Mouse (Mus musculus): ENCODE data around the gene Sash3. TPM values are rescaled to one million over a fixed set of nuclear protein-coding genes. Genes with fewer than 3 reads are reported as not detected.
"Not testable (repeated sequence)": the region's sequence is repeated elsewhere in the genome, so short reads cannot be mapped to it uniquely, and the experiment has no call there.

Gene Sash3
- polyA plus RNA-seq, 1 experiment = not detected

DNA sequence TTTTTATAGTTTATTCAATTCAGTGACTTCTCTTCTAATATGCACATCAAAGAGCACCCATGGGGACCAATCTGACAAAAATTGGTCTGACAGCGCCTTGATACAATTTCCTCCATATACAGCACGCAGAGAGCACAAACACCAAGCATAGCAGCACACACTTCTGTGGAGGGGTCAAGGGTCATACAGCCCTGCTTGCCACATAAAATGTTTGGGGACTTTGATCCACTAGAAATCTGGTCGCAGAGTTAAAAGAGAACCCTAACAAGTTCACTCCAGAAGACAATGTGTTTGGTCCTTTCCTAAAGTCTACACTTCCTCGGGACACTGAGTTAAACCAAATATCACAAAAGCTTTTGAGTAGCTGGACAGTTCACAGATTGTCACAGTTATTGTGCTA is 56.8 kb downstream of the Sash3 start:
- H3K27ac ChIP-seq (ENCODE audit: insufficient read depth, low read length) = no peak overlapping the region
- H3K9ac ChIP-seq (ENCODE audit: low read depth, poor library complexity, severe bottlenecking) = no peak overlapping the region
- no peak overlapping the region for H3K4me3 ChIP-seq (ENCODE audit: low read depth, low read length)

DNA sequence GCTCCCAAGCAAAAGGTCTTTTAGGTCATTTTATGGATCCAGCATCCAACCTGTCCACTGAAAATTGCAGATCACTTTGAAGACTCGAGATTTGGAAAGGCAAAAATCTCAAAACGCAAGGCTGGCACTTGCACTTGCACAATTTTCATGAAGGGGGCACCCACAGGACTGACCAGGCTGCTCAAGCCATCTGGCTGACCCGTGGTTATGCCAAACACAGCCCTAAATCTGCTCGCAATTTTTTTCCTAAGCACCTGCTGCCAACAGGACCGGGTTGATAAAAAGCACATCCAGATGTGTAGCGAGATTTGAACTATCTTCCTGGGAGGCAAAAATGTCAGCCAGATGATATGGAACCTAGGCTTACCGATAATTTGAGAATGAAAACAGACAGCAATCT is 57.5 kb downstream of the Sash3 start:
- no peak overlapping the region for H3K4me3 ChIP-seq (ENCODE audit: low read depth, low read length)
- no peaks in the 10 kb centered on the region for H3K27me3 ChIP-seq (ENCODE audit: control insufficient read depth, insufficient read depth, low read length, poor library complexity, severe bottlenecking)
- no peaks in the 10 kb centered on the region for H3K36me3 ChIP-seq (ENCODE audit: control insufficient read depth, insufficient read depth, low read length, poor library complexity, severe bottlenecking)
- H3K9me3 ChIP-seq (replicated peaks; ENCODE audit: control insufficient read depth, insufficient read depth, low read length, poor library complexity, severe bottlenecking) = no peaks in the 10 kb centered on the region
- TF ChIP-seq POLR2A (IDR thresholded peaks at IDR 0.05; ENCODE audit: insufficient read depth, low read length) (no peak), CTCF (IDR thresholded peaks at IDR 0.05; ENCODE audit: low read depth, low read length) (no peak), EP300 (IDR thresholded peaks at IDR 0.05; ENCODE audit: insufficient read depth, low read depth, low read length) (no peak)
- no peak overlapping the region for H3K9ac ChIP-seq (ENCODE audit: low read depth, poor library complexity, severe bottlenecking)
- H3K4me1 ChIP-seq (ENCODE audit: control insufficient read depth, insufficient read depth, low read length) = no peaks in the 10 kb centered on the region
- H3K27ac ChIP-seq (ENCODE audit: insufficient read depth, low read length) = no peak overlapping the region

More for the DNA sequence above, 56.8 kb downstream of the Sash3 start:
- TF ChIP-seq EP300 (IDR thresholded peaks at IDR 0.05; ENCODE audit: insufficient read depth, low read depth, low read length) = no peak
- no peak for TF ChIP-seq CTCF (IDR thresholded peaks at IDR 0.05; ENCODE audit: low read depth, low read length)
- no peak for TF ChIP-seq POLR2A (IDR thresholded peaks at IDR 0.05; ENCODE audit: insufficient read depth, low read length)
- no peaks in the 10 kb centered on the region for H3K36me3 ChIP-seq (ENCODE audit: control insufficient read depth, insufficient read depth, low read length, poor library complexity, severe bottlenecking)
- no peaks in the 10 kb centered on the region for H3K27me3 ChIP-seq (ENCODE audit: control insufficient read depth, insufficient read depth, low read length, poor library complexity, severe bottlenecking)
- H3K4me1 ChIP-seq (ENCODE audit: control insufficient read depth, insufficient read depth, low read length) = no peaks in the 10 kb centered on the region
- no peaks in the 10 kb centered on the region for H3K9me3 ChIP-seq (replicated peaks; ENCODE audit: control insufficient read depth, insufficient read depth, low read length, poor library complexity, severe bottlenecking)

DNA sequence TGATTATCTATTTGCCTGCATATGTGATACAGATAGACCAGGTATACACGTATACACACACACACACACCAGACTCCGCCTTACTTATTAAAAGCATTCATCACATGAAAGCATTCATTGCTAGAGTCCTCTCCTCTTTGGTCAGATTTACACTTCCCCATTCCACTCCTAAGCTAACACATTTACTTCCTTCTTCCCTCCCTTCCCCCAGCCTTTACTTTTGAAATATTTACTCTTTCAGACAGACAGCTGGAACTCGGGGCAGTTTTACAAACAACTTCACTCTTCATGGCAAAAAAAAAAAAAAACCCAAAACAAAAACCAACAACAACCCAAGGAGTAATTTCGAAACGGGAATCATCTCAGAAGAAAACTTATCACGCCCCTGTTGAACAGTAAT is 58.2 kb downstream of the Sash3 start:
- Histone ChIP-seq H3K4me1 (ENCODE audit: control insufficient read depth, insufficient read depth, low read length) (no peaks in the 10 kb centered on the region), H3K9ac (ENCODE audit: low read depth, poor library complexity, severe bottlenecking) (no peak overlapping the region), H3K36me3 (ENCODE audit: control insufficient read depth, insufficient read depth, low read length, poor library complexity, severe bottlenecking) (no peaks in the 10 kb centered on the region), H3K9me3 (replicated peaks; ENCODE audit: control insufficient read depth, insufficient read depth, low read length, poor library complexity, severe bottlenecking) (no peaks in the 10 kb centered on the region), H3K27me3 (ENCODE audit: control insufficient read depth, insufficient read depth, low read length, poor library complexity, severe bottlenecking) (no peaks in the 10 kb centered on the region), H3K27ac (ENCODE audit: insufficient read depth, low read length) (no peak overlapping the region), H3K4me3 (ENCODE audit: low read depth, low read length) (no peak overlapping the region)
- no peak for TF ChIP-seq CTCF (IDR thresholded peaks at IDR 0.05; ENCODE audit: low read depth, low read length)
- TF ChIP-seq EP300 (IDR thresholded peaks at IDR 0.05; ENCODE audit: insufficient read depth, low read depth, low read length) = no peak
- no peak for TF ChIP-seq POLR2A (IDR thresholded peaks at IDR 0.05; ENCODE audit: insufficient read depth, low read length)

DNA sequence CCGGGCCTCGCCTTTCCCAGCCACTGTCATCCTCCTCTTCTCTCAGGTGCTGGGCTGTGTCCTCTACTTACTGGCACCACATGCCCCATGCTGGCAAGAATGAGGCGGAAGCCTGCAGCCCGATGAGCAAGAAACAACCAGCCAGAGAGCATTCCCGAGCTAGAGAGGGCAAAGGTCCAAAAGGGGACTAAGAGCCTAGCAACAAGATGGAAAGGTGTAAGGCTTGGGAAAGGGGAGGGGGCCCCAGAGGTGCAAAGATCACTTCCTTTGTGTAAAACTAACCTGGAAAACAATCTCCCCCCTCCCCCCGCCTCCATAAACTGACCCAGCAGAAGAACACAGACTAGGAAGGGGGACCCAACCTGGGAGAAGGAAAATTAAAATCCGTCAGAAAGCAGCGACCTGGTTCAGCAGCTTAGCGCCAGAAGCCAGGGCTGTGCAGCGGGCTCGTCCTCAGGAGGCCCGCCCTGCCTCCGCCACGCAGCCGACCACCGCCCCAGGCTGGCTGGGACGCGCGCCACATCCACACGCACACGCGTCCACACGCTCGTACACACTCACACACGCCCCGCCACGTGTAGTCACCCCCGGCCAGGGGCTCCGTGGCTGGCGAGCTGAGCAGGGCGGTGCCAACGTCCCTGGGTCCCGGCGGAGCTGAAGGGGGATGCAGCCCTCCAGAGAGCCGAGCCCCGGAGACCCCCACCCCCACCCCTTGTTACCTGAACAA is 61.7 kb downstream of the Sash3 start:
- Histone ChIP-seq H3K27me3 (ENCODE audit: control insufficient read depth, insufficient read depth, low read length, poor library complexity, severe bottlenecking) (no peaks in the 10 kb centered on the region), H3K9me3 (replicated peaks; ENCODE audit: control insufficient read depth, insufficient read depth, low read length, poor library complexity, severe bottlenecking) (no peaks in the 10 kb centered on the region), H3K9ac (ENCODE audit: low read depth, poor library complexity, severe bottlenecking) (peak overlapping the region; percentile 32; the same call in 1 of the 2 replicates), H3K4me3 (ENCODE audit: low read depth, low read length) (peak overlapping the region; percentile 69), H3K4me1 (ENCODE audit: control insufficient read depth, insufficient read depth, low read length) (no peaks in the 10 kb centered on the region), H3K36me3 (ENCODE audit: control insufficient read depth, insufficient read depth, low read length, poor library complexity, severe bottlenecking) (no peaks in the 10 kb centered on the region), H3K27ac (ENCODE audit: insufficient read depth, low read length) (no peak overlapping the region)
- no peak for TF ChIP-seq CTCF (IDR thresholded peaks at IDR 0.05; ENCODE audit: low read depth, low read length)
- TF ChIP-seq EP300 (IDR thresholded peaks at IDR 0.05; ENCODE audit: insufficient read depth, low read depth, low read length) = no peak
- TF ChIP-seq POLR2A (IDR thresholded peaks at IDR 0.05; ENCODE audit: insufficient read depth, low read length) = no peak

DNA sequence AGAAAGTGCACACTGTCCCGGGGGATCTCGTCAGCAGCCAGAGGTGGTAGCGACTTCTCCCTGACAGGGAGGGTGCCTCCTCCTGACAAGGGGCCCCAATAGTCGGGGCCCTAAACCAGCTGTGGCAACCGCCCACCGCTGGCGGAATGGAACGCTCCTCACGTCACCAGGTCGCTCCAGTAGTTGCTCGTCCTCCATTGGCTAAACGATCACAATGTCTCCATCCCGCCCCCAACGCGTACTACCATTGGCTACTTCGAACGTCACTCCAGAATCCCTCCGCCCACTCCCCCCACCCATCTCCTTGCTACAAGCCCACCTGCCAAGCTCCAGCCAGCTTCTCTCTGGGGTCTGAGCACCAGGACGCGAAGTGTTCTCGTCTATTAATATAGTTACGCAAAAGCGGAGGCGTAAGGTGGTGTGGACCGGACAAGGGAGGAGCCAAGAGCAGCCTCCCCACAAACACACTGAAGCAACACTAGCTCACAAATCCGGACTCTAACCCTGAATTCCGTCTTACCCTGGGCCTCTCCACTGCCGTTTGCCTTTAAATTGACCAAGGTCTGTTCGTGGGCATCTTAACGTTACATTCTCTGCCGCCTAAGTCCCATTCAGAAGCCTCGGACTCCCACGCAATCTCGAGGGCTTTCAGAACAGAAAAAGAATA is 62.4 kb downstream of the Sash3 start, which contains the start of gene Zdhhc9:
Zdhhc9 (minus strand) TSS at position 360 of the 667 bp plus-strand sequence.
- Histone ChIP-seq H3K36me3 (ENCODE audit: control insufficient read depth, insufficient read depth, low read length, poor library complexity, severe bottlenecking) (no peaks in the 10 kb centered on the region), H3K9ac (ENCODE audit: low read depth, poor library complexity, severe bottlenecking) (peak within 1 kb of the TSS; percentile 32; the same call in 1 of the 2 replicates), H3K4me1 (ENCODE audit: control insufficient read depth, insufficient read depth, low read length) (no peaks in the 10 kb centered on the region), H3K27me3 (ENCODE audit: control insufficient read depth, insufficient read depth, low read length, poor library complexity, severe bottlenecking) (no peaks in the 10 kb centered on the region), H3K9me3 (replicated peaks; ENCODE audit: control insufficient read depth, insufficient read depth, low read length, poor library complexity, severe bottlenecking) (no peaks in the 10 kb centered on the region), H3K4me3 (ENCODE audit: low read depth, low read length) (peak within 1 kb of the TSS; percentile 90), H3K27ac (ENCODE audit: insufficient read depth, low read length) (no peak within 1 kb of the TSS)
- TF ChIP-seq CTCF (IDR thresholded peaks at IDR 0.05; ENCODE audit: low read depth, low read length) (no peak), EP300 (IDR thresholded peaks at IDR 0.05; ENCODE audit: insufficient read depth, low read depth, low read length) (no peak), POLR2A (IDR thresholded peaks at IDR 0.05; ENCODE audit: insufficient read depth, low read length) (peak; percentile 16)

DNA sequence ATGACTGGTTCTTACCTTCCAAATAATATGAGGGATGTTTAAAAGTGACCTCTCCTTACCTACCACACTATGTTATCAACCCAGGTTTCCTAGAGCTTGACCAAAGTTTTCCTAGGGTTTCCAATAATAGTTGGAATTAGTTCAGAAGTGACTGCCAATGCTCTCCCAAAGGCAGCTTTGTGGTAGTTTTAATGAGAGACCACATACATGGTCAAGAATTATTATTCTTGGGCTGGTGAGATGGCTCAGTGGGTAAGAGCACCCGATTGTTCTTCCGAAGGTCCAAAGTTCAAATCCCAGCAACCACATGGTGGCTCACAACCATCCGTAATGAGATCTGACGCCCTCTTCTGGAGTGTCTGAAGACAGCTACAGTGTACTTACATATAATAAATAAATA is 63.5 kb downstream of the Sash3 start:
- not testable (repeated sequence) for H3K9me3 ChIP-seq (replicated peaks; ENCODE audit: control insufficient read depth, insufficient read depth, low read length, poor library complexity, severe bottlenecking); H3K36me3 ChIP-seq (ENCODE audit: control insufficient read depth, insufficient read depth, low read length, poor library complexity, severe bottlenecking); H3K4me1 ChIP-seq (ENCODE audit: control insufficient read depth, insufficient read depth, low read length); H3K27ac ChIP-seq (ENCODE audit: insufficient read depth, low read length); H3K27me3 ChIP-seq (ENCODE audit: control insufficient read depth, insufficient read depth, low read length, poor library complexity, severe bottlenecking); H3K9ac ChIP-seq (ENCODE audit: low read depth, poor library complexity, severe bottlenecking); H3K4me3 ChIP-seq (ENCODE audit: low read depth, low read length)

Other genes with a start within 250 kb of the Sash3 start
- 43.7 and 45.1 TPM in 2 replicates for gene Ocrl, start 234.0 kb upstream of the Sash3 start, polyA plus RNA-seq (2011; ENCODE audit: insufficient read depth, insufficient read length, low read depth, missing spikeins)
- 0.82 and 1.4 TPM in 2 replicates for gene Apln, start 111.6 kb upstream of the Sash3 start, polyA plus RNA-seq (2011; ENCODE audit: insufficient read depth, insufficient read length, low read depth, missing spikeins)
- 0.21 TPM in 1 of 2 replicates, not detected in the other for gene Xpnpep2, start 37.7 kb upstream of the Sash3 start, polyA plus RNA-seq (2011; ENCODE audit: insufficient read depth, insufficient read length, low read depth, missing spikeins)
- 22.2 and 23.0 TPM in 2 replicates for gene Zdhhc9, start 62.4 kb downstream of the Sash3 start, polyA plus RNA-seq (2011; ENCODE audit: insufficient read depth, insufficient read length, low read depth, missing spikeins)
- gene Utp14a, start 110.4 kb downstream of the Sash3 start, polyA plus RNA-seq (2011; ENCODE audit: insufficient read depth, insufficient read length, low read depth, missing spikeins) = 61.6 and 62.7 TPM in 2 replicates
- gene Bcorl1, start 194.9 kb downstream of the Sash3 start, polyA plus RNA-seq (2011; ENCODE audit: insufficient read depth, insufficient read length, low read depth, missing spikeins) = 9.9 and 11.3 TPM in 2 replicates

Data from ES-Bruce4 (cell line).